Mouse (Mus musculus) midbrain, embryonic 10.5 days (tissue): ENCODE data around the gene Syne2. TPM values are rescaled to one million over a fixed set of nuclear protein-coding genes. Genes with fewer than 3 reads are reported as not detected.

Source experiments
- DNase-seq: peaks from one replicate; pipeline ENCODE4 v3.0.0-alpha.2; 2017; ENCODE audit warnings: low spot score
- H3K27ac ChIP-seq: fragments of 300-500 bp; sonication (generic); replicated peaks from 2 replicates; pipeline ENCODE4 v1.5.1; 2016; ENCODE audit warnings: mild to moderate bottlenecking
- H3K27me3 ChIP-seq: fragments of 300-500 bp; sonication (generic); 2 replicates; pipeline ENCODE4 v1.6.1; 2016; ENCODE audit warnings: low read depth, mild to moderate bottlenecking; ENCODE audit not compliant: poor library complexity, severe bottlenecking
- H3K36me3 ChIP-seq: fragments of 300-500 bp; sonication (generic); 2 replicates; pipeline ENCODE4 v1.6.1; 2016; ENCODE audit warnings: mild to moderate bottlenecking, moderate library complexity
- H3K4me1 ChIP-seq: fragments of 300-500 bp; sonication (generic); 2 replicates; pipeline ENCODE4 v1.6.1; 2016
- H3K4me3 ChIP-seq: fragments of 300-500 bp; sonication (generic); 2 replicates; pipeline ENCODE4 v1.5.1; 2016; ENCODE audit warnings: mild to moderate bottlenecking, moderate library complexity
- H3K9me3 ChIP-seq: fragments of 300-500 bp; sonication (generic); replicated peaks from 2 replicates; pipeline ENCODE4 v1.6.1; 2016; ENCODE audit warnings: mild to moderate bottlenecking
- WGBS: fragments of 180-500 bp; shearing (Covaris S2); methylation state at CpG from one replicate; pipeline ENCODE4 v1.1.7; 2016; 5-methylcytosine and 5-hydroxymethylcytosine counted together
- polyA plus RNA-seq: library from polyadenylated mRNA; unstranded; fragments of >200 nt; fragmentation: Nextera tagmentation; extraction: Ambion mirVana; gene quantifications from 2 replicates; pipeline ENCODE4 v1.2.1, GENCODE M21; 2016

Syne2 gene
- polyA plus RNA-seq, 1 experiment from 2014 or later = 93.1 TPM

DNA sequence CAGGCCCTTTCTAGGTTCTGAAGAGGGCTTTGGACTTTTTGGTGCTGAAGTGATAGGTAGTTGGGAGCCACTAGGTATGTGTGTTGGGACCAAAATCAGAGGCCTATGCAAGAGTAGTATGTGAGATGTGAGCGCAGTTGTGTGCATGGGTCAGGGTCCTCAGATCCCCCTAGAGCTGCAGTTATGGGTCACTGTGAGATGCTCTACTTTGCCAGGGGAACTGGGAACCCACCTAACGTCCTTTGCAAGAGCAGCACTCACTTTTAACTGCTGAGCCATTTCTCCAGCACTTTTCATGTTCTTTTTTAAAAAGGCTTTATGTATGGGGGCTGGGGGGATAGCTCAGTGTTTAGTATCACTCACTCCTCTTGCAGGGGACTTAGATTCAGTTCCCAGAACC, 69.0 kb downstream of the Syne2 start:
- Histone ChIP-seq H3K4me1 (no peaks in the 10 kb centered on the region), H3K27ac (no peak overlapping the region), H3K9me3 (no peaks in the 10 kb centered on the region), H3K36me3 (peaks cover 83% of the 10 kb centered on the region), H3K27me3 (no peaks in the 10 kb centered on the region), H3K4me3 (no peak overlapping the region)
- DNase-seq = no peak
- WGBS = 88% methylated on average over 2 of the region's 2 CpGs

DNA sequence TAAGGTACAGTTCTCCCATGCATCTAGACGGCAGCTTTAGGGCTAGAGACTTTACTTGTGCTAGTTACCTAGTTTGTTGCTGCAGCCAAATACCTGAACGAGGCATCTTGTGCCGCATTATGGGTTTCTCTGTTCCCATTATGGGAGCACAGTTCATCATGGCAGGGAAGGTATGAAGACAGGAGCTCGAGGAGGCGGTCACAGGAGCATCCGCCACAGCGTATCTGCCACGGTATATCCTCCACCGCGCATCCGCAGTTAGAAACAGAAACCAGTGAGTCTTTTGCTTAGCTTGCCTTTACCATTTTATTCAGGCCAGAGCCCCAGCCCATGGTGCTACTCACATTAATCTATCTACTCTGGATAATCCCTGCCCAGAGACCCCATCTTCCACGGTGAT, 70.8 kb downstream of the Syne2 start:
- DNase-seq = no peak
- 93% methylated on average over 12 of the region's 12 CpGs for WGBS
- Histone ChIP-seq H3K36me3 (peaks cover 88% of the 10 kb centered on the region), H3K4me3 (no peak overlapping the region), H3K4me1 (no peaks in the 10 kb centered on the region), H3K27me3 (no peaks in the 10 kb centered on the region), H3K9me3 (no peaks in the 10 kb centered on the region), H3K27ac (no peak overlapping the region)

DNA sequence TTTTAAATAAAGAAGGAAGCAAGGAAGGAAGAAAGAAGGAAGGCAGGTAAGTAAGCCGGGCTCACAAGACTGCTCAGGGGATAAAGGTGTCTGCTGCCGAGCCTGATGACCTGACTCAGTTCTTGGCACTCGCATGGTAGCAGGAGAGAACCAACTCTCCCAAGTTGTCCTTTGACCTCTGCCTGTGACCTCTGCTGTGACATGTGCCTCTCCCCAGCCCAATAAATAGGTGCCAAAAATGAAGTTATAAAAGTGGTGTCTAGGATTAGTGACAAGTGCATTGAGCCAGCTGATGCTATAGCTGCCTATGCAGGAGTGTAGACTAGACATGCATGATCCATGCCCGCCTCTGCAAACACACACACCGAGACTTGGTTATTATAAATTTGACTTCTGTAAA, 73.3 kb downstream of the Syne2 start:
- peaks cover 94% of the 10 kb centered on the region for H3K36me3 ChIP-seq
- no peak overlapping the region for H3K27ac ChIP-seq
- H3K9me3 ChIP-seq = no peaks in the 10 kb centered on the region
- H3K27me3 ChIP-seq = no peaks in the 10 kb centered on the region
- WGBS = 95% methylated on average over 5 of the region's 5 CpGs
- H3K4me3 ChIP-seq = no peak overlapping the region
- DNase-seq = no peak
- H3K4me1 ChIP-seq = no peaks in the 10 kb centered on the region

DNA sequence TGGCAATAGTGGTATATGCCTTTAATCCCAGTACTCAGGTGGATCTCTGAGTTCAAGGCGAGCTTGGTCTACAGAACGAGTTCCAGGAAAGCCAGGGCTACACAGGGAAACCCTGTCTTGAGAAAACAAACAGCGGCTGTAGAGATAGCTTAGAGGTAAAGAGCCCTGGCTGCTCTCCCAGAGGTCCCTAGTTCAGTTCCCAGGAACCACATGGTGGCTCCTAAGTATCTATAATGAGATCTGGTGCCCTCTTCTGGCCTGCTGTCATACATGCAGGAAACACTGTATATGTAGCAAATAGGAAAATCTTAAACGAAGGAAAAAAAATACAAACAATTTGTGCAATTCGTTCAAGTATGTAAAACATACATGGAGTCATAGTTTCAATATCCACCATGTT, 75.5 kb downstream of the Syne2 start:
- no peak for DNase-seq
- H3K27ac ChIP-seq = no peak overlapping the region
- 77% methylated on average over 5 of the region's 5 CpGs for WGBS
- H3K9me3 ChIP-seq = no peaks in the 10 kb centered on the region
- H3K27me3 ChIP-seq = no peaks in the 10 kb centered on the region
- no peaks in the 10 kb centered on the region for H3K4me1 ChIP-seq
- no peak overlapping the region for H3K4me3 ChIP-seq
- peaks cover 97% of the 10 kb centered on the region for H3K36me3 ChIP-seq

DNA sequence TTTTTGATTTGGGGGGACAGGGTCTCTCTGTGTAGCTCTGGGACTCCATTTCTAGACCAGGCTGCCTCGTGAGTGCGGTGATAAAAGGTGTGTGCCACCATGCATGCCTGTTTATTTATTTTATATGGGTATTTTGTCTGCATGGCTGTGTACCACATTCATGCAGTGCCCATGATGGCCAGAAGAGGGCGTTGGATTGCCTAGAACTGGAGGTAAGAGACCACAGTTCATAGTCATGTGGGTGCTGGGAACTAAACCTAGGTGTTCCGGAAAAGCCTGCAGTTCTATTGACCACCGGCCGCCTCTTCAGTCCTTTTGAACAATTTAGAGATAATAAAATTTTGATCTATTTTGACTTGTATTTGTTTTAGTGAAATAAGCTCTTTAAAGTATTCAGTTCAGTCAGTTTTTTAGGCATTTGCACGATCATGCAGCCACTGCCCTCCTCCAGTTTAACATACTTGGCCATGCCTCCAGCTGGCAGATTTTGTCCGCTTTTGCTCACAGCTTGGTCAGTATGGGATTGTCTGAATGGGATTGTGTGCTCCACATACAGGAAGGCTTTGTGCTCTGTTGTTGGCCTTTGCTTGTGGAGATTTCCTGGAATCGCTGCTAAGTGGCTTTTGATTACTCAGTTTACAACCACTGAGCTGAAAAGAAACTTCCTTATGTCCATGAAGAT, 76.5 kb downstream of the Syne2 start:
- H3K4me3 ChIP-seq = no peak overlapping the region

DNA sequence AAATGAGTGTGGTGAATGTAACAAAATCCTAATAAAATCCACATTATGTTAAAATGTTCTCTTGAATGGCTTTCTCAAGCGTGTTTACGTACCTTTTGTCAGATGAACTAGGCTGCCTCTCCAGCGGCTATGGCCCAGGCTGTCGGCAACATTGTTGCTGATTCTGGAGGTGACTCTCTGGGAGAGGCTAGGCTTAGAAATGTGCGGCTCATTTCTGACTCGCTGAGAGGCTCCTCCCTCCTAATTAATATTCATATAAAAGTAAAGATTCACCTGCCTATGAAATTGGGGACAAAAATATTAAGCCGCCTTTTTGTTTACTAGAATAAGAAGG, 77.0 kb downstream of the Syne2 start:
- Histone ChIP-seq H3K27ac (no peak overlapping the region), H3K27me3 (no peaks in the 10 kb centered on the region), H3K4me3 (no peak overlapping the region), H3K9me3 (no peaks in the 10 kb centered on the region), H3K36me3 (peaks cover 97% of the 10 kb centered on the region), H3K4me1 (no peaks in the 10 kb centered on the region)
- 89% methylated on average over 7 of the region's 7 CpGs for WGBS
- DNase-seq = no peak

More for the DNA sequence above, 76.5 kb downstream of the Syne2 start:
- no peak overlapping the region for H3K27ac ChIP-seq
- H3K9me3 ChIP-seq = no peaks in the 10 kb centered on the region
- WGBS = 83% methylated on average over 9 of the region's 9 CpGs
- peaks cover 97% of the 10 kb centered on the region for H3K36me3 ChIP-seq
- no peaks in the 10 kb centered on the region for H3K4me1 ChIP-seq
- no peaks in the 10 kb centered on the region for H3K27me3 ChIP-seq
- DNase-seq = no peak

DNA sequence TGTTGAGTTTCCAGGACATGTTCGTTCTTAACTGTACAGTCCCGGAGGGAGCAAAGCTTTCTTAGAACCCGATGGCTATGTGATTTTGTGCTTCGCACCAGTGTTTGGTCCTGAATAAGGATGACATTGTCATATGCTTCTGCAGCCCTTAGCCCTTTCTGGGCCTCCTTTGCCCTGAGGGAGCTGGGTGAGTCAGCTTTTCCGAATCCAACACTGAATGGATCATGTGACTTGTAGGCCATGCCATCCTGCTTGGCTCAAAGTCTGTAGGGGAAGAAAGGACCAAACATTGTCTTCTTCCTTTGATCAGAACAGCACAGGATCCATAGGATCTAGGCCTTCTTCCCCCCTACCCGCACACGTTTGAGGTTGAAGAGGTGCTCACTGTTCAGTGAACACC, 79.9 kb downstream of the Syne2 start:
- Histone ChIP-seq H3K4me1 (no peaks in the 10 kb centered on the region), H3K9me3 (no peaks in the 10 kb centered on the region; the same call in 1 of the 2 replicates), H3K27me3 (no peaks in the 10 kb centered on the region), H3K4me3 (no peak overlapping the region), H3K36me3 (peaks cover 89% of the 10 kb centered on the region), H3K27ac (no peak overlapping the region)
- WGBS = 91% methylated on average over 7 of the region's 7 CpGs
- no peak for DNase-seq

DNA sequence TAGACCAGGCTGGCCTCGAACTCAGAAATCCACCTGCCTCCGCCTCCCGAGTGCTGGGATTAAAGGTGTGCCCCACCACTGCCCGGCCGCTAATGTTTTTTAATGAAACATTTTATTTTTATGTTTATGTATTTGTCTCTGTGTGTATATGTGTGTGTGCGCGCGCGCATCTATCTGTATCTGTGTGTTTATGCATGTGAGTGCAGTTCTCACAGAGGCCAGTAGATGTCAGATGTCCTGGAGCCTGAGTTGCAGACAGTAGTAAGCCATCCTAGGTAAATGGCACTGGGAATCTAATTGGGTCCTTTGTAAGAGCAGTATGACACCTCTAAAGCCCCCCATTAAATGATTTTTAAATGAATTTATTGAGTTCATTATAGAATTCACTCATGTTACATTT, 83.8 kb downstream of the Syne2 start:
- Histone ChIP-seq H3K27me3 (no peaks in the 10 kb centered on the region), H3K36me3 (peaks cover 87% of the 10 kb centered on the region), H3K9me3 (no peaks in the 10 kb centered on the region; the same call in 1 of the 2 replicates), H3K4me1 (no peaks in the 10 kb centered on the region), H3K4me3 (no peak overlapping the region), H3K27ac (no peak overlapping the region)
- 96% methylated on average over 9 of the region's 9 CpGs for WGBS
- DNase-seq = no peak

DNA sequence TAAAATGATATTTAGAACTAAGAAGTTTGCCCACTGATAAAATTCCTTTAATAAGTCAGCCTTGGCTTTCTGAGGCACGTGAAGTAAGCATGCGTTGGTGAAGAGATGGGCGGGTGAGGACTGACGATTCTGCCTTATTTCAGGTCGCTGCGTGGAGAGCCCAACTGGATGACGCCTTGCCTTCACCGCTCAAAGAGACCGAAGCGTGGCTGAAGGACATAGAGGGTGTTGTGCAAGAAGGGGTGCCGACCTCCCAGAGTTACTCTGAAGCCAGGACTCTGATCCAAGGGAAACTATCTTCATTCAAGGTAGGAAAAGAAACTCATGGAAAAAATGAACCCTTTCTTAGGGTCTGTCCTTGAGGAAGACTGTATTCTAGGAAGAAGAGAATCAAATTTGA, 86.1 kb downstream of the Syne2 start:
- Histone ChIP-seq H3K4me3 (no peak overlapping the region), H3K36me3 (peaks cover 87% of the 10 kb centered on the region), H3K27ac (no peak overlapping the region), H3K27me3 (no peaks in the 10 kb centered on the region), H3K4me1 (no peaks in the 10 kb centered on the region), H3K9me3 (no peaks in the 10 kb centered on the region; the same call in 1 of the 2 replicates)
- no peak for DNase-seq
- 97% methylated on average over 11 of the region's 11 CpGs for WGBS

DNA sequence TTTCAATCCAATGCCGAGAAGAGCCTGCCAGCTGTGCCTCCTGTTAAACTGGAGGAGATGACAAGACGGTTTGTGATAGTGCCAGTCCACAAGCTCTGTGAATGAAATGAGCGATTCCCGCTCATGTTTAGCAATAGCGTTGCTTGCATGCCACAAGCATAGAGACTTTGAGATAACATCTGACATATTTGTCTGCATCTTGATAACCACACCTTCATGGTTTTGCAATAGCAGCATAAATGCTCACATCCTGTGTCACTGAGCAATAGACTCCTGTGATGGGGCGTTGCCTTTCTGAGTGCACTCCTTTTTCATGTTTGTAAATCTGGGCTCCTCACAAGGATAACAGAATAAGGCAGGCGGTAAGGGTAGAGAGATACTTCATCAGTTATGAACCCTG, 87.4 kb downstream of the Syne2 start:
- no peak overlapping the region for H3K27ac ChIP-seq
- no peak overlapping the region for H3K4me3 ChIP-seq
- DNase-seq = no peak
- WGBS = 95% methylated on average over 7 of the region's 7 CpGs
- H3K27me3 ChIP-seq = no peaks in the 10 kb centered on the region
- H3K9me3 ChIP-seq = no peaks in the 10 kb centered on the region; the same call in 1 of the 2 replicates
- peaks cover 90% of the 10 kb centered on the region for H3K36me3 ChIP-seq
- no peaks in the 10 kb centered on the region for H3K4me1 ChIP-seq

DNA sequence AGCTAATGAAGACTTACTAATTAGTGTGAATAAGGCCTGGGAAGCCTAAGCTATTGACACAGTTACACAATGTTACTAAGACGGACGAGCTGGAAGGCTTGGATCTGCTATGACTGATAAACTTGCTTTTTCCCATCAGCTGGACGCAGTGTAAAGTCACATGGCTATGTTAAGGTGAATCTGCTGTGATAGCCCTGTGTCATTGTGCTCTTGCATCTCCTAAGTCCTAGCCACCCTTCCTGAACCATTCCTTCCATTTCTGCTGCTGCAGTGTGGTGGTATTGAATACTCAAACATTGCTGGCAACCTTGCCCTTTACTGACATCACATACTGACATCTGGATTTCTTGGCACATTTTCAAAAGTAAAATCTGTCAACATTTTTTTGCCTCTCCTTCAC, 90.5 kb downstream of the Syne2 start:
- Histone ChIP-seq H3K36me3 (peaks cover 100% of the 10 kb centered on the region), H3K27me3 (no peaks in the 10 kb centered on the region), H3K4me1 (no peaks in the 10 kb centered on the region), H3K27ac (no peak overlapping the region), H3K4me3 (no peak overlapping the region), H3K9me3 (no peaks in the 10 kb centered on the region)
- 87% methylated on average over 3 of the region's 3 CpGs for WGBS
- no peak for DNase-seq

DNA sequence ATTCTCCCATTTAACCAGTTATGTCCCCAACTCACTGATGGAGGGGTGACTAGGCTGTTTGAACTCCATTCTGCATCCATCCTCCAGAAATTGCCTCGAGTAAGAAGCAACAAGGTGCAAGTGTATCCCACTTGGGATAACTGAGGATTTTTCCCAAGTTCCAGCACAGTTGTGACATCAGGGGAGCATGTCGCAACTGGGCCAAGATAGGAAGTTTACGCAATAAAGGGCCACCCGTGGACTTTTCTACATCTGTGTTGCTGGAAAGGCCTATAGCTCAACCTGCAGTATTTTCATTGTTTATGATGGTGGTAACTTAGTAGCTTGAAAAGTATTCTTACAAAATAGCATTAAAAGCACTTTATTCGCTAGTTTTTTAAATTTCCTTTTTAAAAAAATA, 97.8 kb downstream of the Syne2 start:
- no peaks in the 10 kb centered on the region for H3K9me3 ChIP-seq
- peaks cover 95% of the 10 kb centered on the region for H3K36me3 ChIP-seq
- H3K4me1 ChIP-seq = no peaks in the 10 kb centered on the region
- DNase-seq = no peak
- 93% methylated on average over 5 of the region's 5 CpGs for whole genome bisulfite sequencing
- H3K27ac ChIP-seq = no peak overlapping the region
- H3K27me3 ChIP-seq = no peaks in the 10 kb centered on the region
- H3K4me3 ChIP-seq = no peak overlapping the region

DNA sequence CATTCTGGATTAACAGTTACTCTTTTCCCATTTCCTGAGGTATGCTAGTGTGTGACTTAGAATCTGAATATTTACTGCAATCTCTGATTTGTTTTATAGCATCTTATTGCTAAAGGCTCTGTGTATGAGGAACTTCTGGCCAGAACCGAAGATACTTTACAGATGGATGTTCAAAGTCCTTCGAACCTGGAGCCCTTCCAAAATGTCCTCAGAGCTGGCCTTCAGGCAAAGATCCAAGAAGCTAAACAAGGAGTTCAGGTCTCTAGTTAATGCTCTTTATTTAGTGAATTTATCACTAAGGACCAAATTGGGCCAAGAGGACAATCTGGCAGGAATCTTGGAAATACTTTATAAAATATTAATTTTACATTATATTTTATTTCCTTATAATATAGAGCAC, 100.5 kb downstream of the Syne2 start:
- Histone ChIP-seq H3K4me3 (no peak overlapping the region), H3K27me3 (no peaks in the 10 kb centered on the region), H3K36me3 (peaks cover 94% of the 10 kb centered on the region), H3K9me3 (no peaks in the 10 kb centered on the region), H3K4me1 (peaks cover 12% of the 10 kb centered on the region), H3K27ac (no peak overlapping the region)
- WGBS = 95% methylated on average over 2 of the region's 2 CpGs
- no peak for DNase-seq

DNA sequence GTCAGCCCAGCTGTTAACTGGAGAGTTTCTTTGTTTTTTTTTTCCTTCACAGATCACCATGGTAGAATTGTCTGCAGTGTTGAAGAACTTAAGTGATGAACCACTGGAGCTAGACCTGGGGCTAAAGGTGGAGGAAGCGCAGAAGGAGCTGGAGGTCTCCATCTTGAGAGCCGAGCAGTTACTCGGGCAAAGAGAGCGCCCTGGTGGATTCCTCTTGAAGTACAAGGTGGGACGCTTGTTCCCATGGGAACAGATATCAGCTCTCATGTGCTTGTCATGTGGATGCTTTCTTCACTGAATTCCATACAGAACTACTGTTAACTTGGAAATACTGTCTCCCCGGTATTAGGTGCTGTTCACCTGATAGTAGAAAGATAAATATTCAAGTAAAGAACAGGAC, 101.0 kb downstream of the Syne2 start:
- no peak for DNase-seq
- Histone ChIP-seq H3K9me3 (no peaks in the 10 kb centered on the region), H3K27me3 (no peaks in the 10 kb centered on the region), H3K27ac (no peak overlapping the region), H3K4me3 (no peak overlapping the region), H3K4me1 (peaks cover 12% of the 10 kb centered on the region), H3K36me3 (peaks cover 93% of the 10 kb centered on the region)
- 73% methylated on average over 6 of the region's 6 CpGs for WGBS
